Mouse (Mus musculus) olfactory bulb, adult 2 months (tissue): ENCODE results near the gene Hnf1b. TPM values are rescaled to one million over a fixed set of nuclear protein-coding genes. Genes with fewer than 3 reads are reported as not detected.

ENCODE experiments used
- H3K27ac ChIP-seq: fragments of 200-500 bp; 2 replicates; pipeline ENCODE4 v1.5.1; 2012; ENCODE audit warnings: low read depth, low read length; ENCODE audit not compliant: insufficient read depth
- H3K4me1 ChIP-seq: fragments of 200-500 bp; 2 replicates; pipeline ENCODE4 v1.6.1; 2012; ENCODE audit warnings: low read length; ENCODE audit not compliant: control insufficient read depth, insufficient read depth
- H3K4me3 ChIP-seq: fragments of 200-500 bp; 2 replicates; pipeline ENCODE4 v1.5.1; 2012; ENCODE audit warnings: mild to moderate bottlenecking, low read depth, low read length, moderate library complexity; ENCODE audit not compliant: insufficient read depth
- CTCF ChIP-seq: fragments of 200-500 bp; IDR thresholded peaks from 2 replicates; pipeline ENCODE4 v1.5.1; 2012; ENCODE audit warnings: low read depth, mild to moderate bottlenecking, low read length, moderate library complexity; ENCODE audit not compliant: insufficient read depth
- POLR2A ChIP-seq: fragments of 200-500 bp; IDR thresholded peaks from 2 replicates; pipeline ENCODE4 v1.6.1; 2012; ENCODE audit warnings: mild to moderate bottlenecking, low read depth, low read length, moderate library complexity; ENCODE audit not compliant: insufficient read depth
- WGBS: fragments of 180-500 bp; shearing (Covaris S2); methylation state at CpG from one replicate; pipeline ENCODE4 v1.1.7; 2018; 5-methylcytosine and 5-hydroxymethylcytosine counted together
- polyA plus RNA-seq: library from polyadenylated mRNA; stranded (reverse); fragments of >200 nt; gene quantifications from 2 replicates; pipeline ENCODE4 v1.2.4, GENCODE M21; 2012; ENCODE audit warnings: low replicate concordance; ENCODE audit not compliant: missing spikeins, insufficient read depth, insufficient read length

Gene Hnf1b
- polyA plus RNA-seq, 1 experiment: not detected

GRCm38 (mm10) chr11:83869147-83869546 lies 19.3 kb downstream of the Hnf1b start:
- H3K4me3 ChIP-seq: no peak overlapping the region
- H3K27ac ChIP-seq: no peak overlapping the region
- WGBS: 64% methylated on average over 1 of the region's 1 CpGs
- H3K4me1 ChIP-seq: no peaks in the 10 kb centered on the region
- TF ChIP-seq CTCF (no peak), POLR2A (no peak)

DNA sequence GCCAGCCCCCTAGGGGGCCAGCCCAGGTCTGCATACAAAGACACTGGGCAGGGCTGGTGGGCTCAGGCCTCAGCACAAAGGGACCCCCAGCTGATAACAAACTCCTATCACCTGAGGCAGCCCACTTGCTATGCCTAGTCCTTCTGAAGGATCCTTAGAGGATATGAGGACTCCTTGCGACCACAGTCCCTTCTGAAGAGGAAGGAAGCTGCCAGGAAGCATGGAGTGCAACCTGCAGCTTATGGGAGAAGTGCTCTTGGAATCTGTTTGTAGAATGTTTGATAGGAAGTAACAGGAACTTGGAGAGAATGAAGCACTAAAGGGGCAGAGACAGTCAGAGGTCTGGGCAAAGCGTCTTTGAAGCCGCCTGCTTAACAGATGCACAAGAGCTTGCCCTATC lies 19.8 kb downstream of the Hnf1b start:
- H3K4me1 ChIP-seq: no peaks in the 10 kb centered on the region
- no peak overlapping the region for H3K4me3 ChIP-seq
- 85% methylated on average over 3 of the region's 3 CpGs for WGBS
- no peak for TF ChIP-seq CTCF
- H3K27ac ChIP-seq: no peak overlapping the region

DNA sequence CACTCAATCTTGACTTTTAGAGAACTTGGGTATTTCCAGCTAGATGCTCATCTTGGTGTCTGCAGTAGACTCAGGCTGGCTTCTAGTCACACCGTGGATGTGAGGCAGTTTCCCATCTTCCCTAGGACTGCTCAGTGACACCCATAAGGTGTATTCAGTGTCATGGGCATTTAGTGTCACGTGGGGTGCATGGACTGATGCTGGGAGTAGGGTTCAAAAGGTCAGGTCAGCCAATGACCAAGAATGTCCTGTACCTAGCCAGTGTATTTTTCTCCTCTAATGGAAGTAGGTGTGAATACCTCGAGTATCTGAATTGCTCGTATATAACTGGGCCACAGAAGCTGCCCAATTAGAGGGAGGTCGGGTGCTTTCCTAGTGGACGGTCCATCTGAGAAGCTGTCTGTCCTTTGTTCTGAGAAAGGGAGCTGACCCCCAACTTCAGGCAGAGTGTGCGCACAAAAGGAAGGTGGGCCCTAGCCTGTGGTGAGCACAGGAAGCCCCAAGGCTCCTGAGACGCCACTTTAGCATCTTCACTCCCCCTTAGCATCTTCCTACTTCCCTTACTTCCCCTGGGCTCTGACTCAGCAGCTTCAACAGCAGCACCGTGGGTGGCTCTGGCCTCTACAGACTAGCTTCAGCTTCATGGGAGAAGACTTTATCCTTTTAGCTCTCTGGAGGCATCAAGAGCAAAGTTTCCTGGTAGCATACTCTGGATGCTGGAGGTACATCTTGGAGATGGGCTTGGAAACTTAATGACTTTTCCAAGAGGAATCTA lies 22.1 kb downstream of the Hnf1b start:
- Histone ChIP-seq H3K4me3 (no peak overlapping the region), H3K27ac (no peak overlapping the region), H3K4me1 (no peaks in the 10 kb centered on the region)
- TF ChIP-seq POLR2A: no peak
- WGBS: 81% methylated on average over 9 of the region's 9 CpGs

GRCm38 (mm10) chr11:83873509-83873908 lies 23.6 kb downstream of the Hnf1b start:
- no peaks in the 10 kb centered on the region for H3K4me1 ChIP-seq
- H3K4me3 ChIP-seq: no peak overlapping the region
- no peak overlapping the region for H3K27ac ChIP-seq
- WGBS: 86% methylated on average over 9 of the region's 9 CpGs
- TF ChIP-seq POLR2A (no peak), CTCF (no peak)

GRCm38 (mm10) chr11:83876630-83877029 lies 26.8 kb downstream of the Hnf1b start:
- 92% methylated on average over 7 of the region's 7 CpGs for WGBS
- no peak for TF ChIP-seq POLR2A
- TF ChIP-seq CTCF: no peak
- H3K4me1 ChIP-seq: no peaks in the 10 kb centered on the region
- no peak overlapping the region for H3K27ac ChIP-seq
- no peak overlapping the region for H3K4me3 ChIP-seq

GRCm38 (mm10) chr11:83877765-83878164 lies 27.9 kb downstream of the Hnf1b start:
- Histone ChIP-seq H3K4me1 (no peaks in the 10 kb centered on the region), H3K4me3 (no peak overlapping the region), H3K27ac (no peak overlapping the region)
- no peak for TF ChIP-seq POLR2A
- no peak for TF ChIP-seq CTCF
- WGBS: 75% methylated on average over 8 of the region's 8 CpGs

DNA sequence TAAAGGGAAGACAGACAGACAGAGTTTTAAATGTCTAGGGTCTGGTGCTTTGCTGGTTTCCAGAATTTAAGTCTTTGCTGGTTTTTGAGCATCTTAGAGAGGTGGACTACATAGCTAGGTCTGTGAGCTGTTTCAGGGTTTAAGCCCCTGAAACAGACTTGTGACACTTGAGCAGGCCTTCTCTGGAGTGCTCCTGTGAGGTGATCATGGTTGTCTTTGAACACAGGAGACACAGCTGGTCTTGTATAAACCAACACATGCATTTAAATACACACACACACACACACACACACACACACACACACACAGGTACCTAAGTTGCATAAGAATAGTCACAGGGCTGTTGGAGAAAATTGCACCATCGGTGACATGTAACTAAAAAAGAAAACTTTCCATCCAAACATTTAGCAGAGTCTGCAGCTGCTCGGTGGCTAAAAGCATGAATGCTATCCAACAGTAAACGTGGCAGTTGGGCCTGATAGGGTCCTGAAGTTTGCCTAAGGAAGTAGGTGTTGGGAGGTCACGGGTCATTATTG lies 28.6 kb downstream of the Hnf1b start:
- H3K4me1 ChIP-seq: no peaks in the 10 kb centered on the region
- H3K27ac ChIP-seq: no peak overlapping the region
- no peak overlapping the region for H3K4me3 ChIP-seq
- TF ChIP-seq POLR2A (no peak), CTCF (no peak)
- 75% methylated on average over 4 of the region's 4 CpGs for WGBS

GRCm38 (mm10) chr11:83879130-83879529 lies 29.3 kb downstream of the Hnf1b start:
- Histone ChIP-seq H3K4me3 (no peak overlapping the region), H3K27ac (no peak overlapping the region), H3K4me1 (no peaks in the 10 kb centered on the region)
- TF ChIP-seq CTCF (no peak), POLR2A (no peak)
- 73% methylated on average over 3 of the region's 3 CpGs for WGBS

DNA sequence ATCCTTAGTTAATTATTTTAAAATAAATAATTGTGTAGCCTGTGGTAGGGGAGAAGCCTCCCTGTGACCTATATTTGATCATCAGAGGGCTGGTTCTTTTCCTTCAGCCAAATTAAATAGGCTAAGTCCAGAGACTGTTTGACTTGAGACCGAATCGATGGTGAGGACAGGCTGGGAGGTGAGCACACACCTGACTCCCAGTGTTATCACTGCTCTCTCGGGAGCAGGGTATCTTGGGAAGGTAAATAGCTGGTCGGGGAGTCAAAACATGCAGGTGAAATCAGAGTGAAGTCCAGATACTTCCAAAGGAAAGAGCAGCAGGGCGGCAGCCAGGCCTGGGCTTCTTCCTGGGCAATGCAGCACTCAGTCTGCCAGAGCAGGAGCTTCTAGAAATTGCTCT lies 31.6 kb downstream of the Hnf1b start:
- TF ChIP-seq CTCF (no peak), POLR2A (no peak)
- 90% methylated on average over 5 of the region's 5 CpGs for WGBS

More for the DNA sequence above, 31.6 kb downstream of the Hnf1b start:
- Histone ChIP-seq H3K27ac (no peak overlapping the region), H3K4me3 (no peak overlapping the region), H3K4me1 (no peaks in the 10 kb centered on the region)
